Mouse (Mus musculus): Measurements from ENCODE around the gene 1110051M20Rik.
A peak's percentile ranks its signal among the peaks of the same experiment; 100 is the strongest.

1110051M20Rik gene

DNA sequence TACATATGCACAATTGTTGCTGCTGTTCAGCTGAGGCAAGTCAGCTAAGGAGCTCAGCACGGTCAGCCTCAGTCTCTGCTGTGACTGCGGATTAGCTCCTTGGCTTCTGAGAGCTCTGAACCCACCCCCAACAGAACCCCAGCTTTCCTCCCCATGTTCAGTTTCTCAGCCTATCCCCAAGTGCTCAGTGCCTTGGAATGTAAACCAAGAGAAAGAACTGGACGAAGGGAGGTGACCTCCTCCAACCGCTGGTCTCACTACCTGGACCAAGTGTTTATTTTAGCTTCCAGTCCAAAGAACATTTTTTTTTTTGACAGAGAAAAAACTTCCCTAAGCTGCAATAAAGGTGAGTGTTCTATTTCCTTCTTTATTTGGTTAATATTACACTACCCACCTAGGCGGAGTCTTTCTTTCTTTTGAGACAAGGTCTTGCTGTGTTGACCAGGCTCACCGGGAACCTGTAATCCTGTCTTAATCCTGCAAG lies 94.5 kb downstream of the 1110051M20Rik start:
- no peak for DNase-seq (ENCODE audit: low read depth, low spot score)

DNA sequence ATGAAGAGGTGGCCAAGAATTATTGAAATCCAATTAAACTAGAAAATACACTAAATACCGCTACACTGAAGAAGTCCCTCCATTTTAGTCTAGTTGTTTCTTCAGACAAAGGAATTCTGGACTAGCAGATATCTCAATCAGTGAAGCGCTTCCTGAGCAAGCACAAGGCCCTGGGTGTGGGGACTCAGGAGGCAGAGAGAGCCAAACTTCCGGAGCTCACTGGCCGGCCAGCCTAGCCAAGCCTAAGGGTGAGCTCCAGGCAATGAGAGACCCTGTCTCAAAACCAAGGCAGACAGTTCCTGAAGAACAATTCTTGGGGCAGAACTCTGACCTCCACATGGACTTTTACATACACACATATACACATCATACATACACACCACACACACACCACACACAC lies 95.6 kb downstream of the 1110051M20Rik start:
- no peak for DNase-seq (ENCODE audit: low read depth, low spot score)

DNA sequence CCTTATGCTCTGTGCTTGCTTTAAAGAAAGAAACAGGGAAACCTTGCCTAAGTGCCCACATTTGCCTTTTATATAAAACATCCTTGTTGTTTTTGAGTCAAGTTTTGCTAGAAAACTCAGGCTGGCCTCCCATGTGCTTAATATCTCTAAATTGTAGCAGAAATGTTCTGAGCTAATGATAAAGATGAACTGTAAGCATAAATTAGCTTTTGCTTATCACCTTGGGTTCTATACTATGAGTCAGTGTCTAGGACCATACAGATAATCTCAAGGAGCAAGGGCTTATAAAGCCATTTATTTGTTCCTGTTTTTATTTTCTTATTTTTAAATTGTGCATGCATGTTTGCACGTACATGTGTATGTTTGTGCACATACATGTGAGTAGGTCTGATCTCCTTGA lies 98.9 kb downstream of the 1110051M20Rik start:
- no peak for DNase-seq (ENCODE audit: low read depth, low spot score)

DNA sequence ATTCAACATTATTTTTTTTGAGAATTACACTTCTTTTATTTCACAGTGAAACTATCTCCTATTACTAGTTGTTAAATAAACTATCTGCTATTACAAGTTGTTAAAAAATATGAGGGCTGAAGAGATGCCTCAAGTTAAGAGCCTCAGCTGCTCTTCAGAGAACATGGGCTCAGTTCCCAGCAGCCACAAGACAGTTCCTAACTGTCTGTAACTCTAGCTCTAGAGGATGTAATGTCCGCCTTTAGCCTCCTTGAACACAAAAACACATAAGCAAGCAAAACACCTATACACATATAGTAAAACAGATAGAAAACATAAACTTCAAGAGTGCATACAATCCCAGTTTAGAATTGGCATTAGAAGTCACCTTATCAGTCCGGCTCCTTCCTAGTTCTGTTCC lies 104.9 kb downstream of the 1110051M20Rik start:
- DNase-seq (ENCODE audit: low read depth, low spot score) = no peak

DNA sequence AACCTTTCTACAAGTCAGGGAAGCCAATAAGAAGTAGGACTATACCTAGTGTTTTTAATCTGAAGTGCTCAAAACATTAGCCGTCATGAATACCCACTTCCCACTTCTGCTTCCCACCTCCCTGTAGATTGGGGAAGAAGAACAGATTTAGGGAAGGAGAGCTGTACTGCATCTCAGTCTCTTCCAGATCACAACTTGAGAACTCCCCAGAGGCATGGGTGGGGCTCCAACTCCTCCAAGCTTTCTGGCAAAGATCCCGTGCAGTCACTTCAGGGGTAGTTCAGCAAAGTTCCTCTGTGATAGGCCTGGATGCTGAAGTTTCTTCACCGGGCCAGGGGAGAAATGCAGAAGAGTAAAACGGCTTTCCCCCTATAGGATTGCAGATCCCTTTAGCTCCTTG lies 109.4 kb downstream of the 1110051M20Rik start:
- DNase-seq (ENCODE audit: low read depth, low spot score) = no peak

DNA sequence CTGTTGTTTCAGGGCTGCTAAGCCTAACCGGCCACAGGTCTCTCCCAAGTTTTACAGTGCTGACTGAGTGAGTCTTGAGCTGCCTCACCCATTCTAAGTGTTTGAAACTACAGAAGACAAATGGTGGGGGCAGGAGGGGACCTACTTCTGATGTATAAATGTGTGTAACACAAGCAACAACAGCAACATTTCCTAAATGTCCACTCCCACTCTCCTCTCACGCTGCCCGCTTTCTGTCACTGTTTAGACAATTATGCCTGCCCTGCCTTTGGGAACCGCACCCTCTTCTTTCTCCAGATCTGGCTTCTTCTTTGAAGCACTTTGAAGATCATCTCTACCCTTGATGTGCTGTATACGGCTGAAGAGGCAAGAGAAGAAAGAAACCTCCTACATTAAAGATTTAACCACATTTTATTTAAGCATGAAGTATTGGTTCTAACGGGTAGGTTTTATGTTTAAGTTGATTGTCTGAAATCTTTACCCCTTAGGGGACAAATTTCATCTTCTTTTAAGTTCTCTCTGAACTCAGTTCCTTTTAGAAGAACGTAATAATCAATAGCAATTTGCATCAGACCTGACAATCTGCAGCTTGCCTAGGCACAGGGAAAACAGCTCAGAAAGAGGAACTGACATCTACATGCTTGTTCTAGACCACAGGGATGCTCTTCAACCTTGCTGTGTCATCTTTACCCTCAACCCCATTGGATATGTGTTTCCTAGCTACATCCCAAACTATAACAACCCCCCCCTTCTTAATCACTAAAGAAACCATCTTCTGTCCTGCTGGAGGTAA lies 113.3 kb downstream of the 1110051M20Rik start:
- no peak for DNase-seq (ENCODE audit: low read depth, low spot score)

DNA sequence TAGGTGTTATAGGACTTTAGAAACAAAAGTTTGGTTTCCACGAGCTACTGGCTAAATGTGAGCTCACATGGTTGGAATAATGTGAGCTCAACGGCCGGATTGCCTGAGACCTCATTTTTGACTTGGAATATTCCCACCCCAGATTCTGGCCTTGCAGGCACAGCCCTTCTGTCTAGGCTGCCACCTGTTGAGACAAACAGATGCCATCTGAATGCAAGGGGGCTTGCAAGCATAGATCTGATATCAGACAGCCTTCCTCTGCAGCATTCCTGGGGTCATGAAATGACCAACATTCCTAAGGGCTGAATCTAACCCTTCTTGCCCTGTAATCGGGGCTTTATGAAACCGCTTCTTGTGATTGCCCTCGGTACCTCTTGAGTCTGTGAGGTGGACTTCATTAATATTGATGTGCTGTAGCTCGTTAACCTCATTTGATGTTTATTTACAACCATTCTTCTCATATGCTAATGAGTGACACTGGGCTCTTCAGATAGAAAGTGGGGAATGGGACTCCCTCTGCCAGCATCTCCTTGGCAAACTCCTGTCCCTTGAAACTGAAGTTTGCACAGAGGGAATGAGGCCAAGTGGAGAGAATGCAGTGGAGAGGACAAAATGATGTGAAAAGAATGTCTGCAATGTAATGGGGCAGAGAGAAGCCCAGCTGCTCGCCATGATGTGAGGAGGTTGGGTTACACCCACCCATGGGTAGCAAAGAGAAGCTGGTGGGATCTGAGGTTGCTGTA lies 114.3 kb downstream of the 1110051M20Rik start:
- no peak for DNase-seq (ENCODE audit: low read depth, low spot score)

DNA sequence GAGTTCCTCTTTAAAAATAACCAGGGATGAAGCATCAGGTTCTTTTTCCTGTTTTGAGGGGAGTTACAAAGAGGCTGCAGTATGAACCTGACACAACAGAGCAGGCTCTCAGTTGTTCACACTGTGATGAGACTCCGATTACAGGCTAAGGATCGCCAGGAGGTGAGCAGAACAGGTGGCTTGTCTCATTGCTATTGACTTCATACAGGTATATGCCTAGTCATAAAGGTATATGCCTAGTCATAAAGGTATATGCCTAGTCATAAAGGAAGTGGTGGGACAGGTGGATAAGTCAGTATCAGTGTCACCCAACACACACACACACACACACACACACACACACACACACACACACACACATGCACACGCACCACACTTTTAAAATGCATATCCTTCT lies 115.8 kb downstream of the 1110051M20Rik start:
- DNase-seq (ENCODE audit: low read depth, low spot score) = no peak

DNA sequence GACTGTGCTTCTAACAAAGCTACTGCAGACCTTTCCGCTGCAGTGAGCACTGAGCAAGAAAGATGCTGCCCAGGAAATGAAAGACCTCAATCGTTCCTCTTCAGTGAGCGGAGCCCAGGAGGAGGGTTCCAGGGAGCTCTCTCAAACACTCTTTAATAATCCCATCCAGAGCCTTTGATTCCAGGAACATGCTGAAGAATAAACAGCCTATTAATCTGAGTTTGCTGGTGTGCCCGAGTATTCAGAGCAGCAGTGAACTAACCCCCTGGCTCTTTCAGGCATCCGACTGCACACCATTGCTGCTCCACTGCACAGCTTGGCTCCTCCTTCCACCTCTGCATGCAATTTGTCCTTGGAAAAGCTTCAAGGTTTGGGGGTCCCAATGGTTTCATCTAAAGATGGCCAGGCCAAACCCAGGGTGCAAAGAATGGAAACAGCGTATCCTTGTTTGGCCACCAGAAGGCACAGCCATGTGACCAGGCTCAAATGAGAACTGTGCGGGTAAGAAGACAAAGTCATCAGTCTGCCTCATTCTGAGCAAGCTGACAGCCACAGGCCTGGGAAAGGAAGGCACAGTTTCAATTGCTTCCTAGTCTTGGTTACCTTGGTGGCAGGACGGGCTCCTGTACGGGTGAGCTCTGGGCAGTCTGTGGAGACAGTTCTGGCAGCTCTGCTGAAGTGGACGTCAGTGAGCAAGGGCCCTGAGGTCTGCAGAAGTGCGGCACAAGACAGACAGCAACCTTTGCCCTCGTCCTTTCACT lies 116.4 kb downstream of the 1110051M20Rik start:
- no peak for DNase-seq (ENCODE audit: low read depth, low spot score)

DNA sequence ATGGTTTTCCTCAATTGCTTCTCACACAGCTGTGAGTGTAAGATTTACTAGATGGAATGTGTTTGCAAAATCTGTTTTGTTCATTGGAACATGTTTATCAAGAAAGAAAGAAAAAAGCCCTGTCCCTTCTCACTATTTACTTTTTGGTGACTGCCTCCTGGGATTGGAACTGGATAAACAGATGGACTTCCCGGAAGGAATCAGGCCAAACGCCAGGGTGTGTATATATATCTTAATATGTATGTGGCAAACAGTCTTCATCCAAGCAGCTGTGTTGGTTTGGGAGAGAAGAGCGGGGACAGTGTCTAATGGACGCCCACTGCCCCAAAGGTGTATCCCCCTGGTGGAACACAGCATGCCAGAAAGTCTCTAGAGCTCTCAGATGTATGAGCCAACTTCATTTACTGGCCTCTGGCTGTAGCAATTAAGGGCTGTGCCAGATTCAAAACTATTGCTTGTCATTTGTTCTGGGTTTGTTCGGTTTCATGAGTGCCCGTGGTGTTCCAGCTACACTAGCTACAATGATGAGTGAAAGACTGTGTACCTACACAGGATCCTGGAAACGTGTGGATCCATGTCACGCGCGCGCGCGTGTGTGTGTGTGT lies 117.7 kb downstream of the 1110051M20Rik start:
- DNase-seq (ENCODE audit: low read depth, low spot score) = no peak

DNA sequence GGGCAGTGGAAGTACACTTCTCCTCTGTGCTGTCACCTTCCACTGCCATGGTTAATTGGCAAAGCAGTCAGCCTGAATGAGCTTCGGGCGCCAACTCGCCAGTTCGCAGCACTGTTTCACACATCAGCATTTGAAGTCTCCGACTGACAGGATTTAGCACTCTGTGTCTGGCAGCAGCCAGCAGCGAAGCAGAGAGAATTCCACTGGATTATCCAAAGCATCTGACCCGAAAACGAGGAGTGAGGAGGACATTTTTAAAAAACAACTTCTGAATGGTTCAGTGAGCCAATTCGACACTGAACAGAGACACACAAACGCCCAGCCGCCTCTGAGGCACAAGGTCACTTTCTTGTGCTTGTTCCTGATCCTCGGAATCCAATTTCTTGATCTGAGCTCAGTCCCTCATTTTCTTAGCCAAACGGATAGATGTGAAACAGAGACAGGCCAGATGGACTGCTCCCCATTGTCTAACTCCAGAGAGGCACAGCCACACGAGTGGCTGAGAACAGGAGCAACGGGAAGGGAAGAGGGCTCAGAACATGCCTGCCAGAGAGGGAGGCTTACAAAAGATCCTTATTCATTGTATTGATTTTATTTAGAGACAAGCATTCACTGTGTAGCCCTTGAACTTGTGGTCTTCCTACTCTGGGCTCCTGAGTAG lies 119.6 kb downstream of the 1110051M20Rik start:
- no peak for DNase-seq (ENCODE audit: low read depth, low spot score)

DNA sequence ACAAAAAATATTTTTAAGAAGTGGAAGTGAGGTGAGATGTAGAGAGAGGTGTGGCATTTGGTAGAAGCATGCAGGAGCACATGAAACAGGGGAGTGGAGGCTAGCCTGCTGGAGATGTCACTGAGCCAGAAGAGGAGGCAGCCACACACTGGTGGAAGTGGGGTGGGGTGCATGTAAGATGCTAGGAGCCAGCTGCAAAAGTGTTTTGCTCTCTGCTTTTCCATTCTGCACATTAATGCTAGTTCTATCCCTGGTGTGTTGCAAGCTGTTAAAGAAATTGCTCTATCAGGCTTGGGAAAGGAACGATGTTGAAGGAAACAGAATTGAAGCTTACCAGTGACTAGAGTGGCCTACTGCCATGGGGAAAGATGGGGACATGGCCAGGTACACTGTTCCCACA lies 120.2 kb downstream of the 1110051M20Rik start:
- DNase-seq (ENCODE audit: low read depth, low spot score) = no peak

DNA sequence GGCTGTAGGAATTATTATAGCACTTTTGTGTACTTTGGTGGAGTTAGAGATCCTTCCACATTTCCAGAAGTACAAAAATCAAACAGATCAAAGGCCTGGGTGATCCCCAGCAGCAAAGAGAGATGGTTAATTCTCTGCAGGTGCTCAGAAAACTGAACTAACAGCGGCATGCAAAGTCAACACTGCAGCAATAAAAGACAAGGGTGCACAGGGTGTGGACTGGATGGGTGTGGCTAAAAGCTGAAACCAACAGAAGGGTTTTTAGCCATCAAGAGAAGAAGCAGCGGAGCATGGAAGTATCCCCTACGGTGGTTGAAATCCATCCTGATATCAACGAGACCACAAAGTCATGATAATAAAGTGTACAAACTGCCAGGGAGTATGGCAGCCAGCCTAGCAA lies 122.0 kb downstream of the 1110051M20Rik start:
- no peak for DNase-seq (ENCODE audit: low read depth, low spot score)

DNA sequence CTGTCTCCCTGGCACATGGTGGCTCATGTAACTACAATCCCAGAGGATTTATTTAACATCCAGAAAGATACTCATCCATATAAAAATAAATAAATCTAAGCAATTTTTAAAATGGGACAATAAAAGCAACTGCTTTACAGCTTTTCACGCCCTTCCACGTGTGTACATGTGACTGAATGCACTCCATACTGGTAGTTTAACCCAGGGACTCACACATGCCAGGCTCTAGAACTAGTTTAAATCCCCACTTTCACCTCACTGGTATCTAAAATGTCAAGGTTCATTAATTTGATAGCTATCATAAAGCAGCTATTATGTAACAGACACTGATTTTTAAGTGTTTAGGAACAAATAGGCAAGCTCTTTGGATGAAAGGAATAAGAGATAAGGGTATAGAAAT lies 122.6 kb downstream of the 1110051M20Rik start:
- no peak for DNase-seq (ENCODE audit: low read depth, low spot score)

DNA sequence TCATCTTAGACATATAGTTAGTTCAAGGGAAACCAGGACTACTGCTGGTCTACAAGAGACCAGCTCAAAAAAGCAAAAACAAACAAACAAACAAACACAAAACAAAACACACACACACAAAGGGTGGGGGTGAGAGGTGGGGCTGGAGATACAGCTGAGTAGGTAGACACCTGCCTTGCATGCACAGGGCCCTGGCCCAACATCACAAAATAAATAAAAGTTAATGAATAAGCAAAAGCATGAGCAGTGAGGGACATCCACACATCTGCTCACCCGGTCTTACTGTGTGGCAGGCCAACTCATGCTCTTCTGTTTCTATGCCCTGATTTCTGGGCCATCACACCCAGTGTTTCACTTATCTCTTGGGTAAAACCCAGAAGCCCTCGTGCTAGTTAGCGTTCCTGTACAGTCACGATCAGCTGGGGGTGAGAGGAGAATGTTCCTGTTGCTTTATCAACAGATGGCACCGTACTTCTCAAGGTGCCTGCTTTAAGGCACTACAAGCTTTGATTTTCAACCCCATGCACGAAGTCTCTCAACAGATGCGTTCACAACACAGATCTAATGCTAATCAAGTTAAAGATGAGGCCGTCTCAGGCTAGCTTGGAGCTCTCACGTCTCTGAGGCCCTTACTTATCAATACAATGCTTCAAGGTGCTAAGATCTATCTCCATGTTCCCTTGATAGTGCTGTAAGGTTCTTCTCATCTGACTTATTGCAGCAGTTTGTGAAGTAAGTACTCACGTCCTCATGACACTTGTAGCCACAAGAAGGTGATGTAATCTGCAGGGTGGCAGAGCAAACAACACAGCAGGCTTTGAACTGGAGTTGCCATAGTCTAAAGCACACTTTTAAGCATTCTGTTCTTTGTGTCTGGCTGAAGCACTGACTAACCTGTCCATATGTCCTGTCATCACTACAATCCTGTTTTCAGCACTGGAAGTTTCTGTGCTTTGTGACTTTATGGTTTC lies 123.7 kb downstream of the 1110051M20Rik start:
- no peak for DNase-seq (ENCODE audit: low read depth, low spot score)

DNA sequence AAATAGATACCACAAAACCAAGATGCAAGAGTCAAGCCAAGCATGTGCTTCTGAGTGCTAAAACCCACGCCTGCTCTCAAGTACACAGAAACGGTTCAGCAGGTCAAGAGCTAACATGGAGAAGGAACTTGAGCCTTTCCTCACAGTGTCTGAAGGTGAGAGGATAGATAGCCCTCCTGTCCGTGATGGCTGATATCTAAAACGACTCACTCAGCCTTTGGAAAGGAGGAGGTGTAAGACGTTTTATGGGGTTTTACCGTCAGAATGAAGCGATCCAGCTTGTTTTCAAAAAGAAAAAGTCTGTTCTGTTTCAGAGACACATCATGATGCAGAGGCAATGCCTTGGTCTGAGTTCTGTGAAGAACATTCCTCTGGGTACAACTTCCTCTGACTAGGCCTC lies 130.3 kb downstream of the 1110051M20Rik start:
- DNase-seq (ENCODE audit: low read depth, low spot score) = no peak

DNA sequence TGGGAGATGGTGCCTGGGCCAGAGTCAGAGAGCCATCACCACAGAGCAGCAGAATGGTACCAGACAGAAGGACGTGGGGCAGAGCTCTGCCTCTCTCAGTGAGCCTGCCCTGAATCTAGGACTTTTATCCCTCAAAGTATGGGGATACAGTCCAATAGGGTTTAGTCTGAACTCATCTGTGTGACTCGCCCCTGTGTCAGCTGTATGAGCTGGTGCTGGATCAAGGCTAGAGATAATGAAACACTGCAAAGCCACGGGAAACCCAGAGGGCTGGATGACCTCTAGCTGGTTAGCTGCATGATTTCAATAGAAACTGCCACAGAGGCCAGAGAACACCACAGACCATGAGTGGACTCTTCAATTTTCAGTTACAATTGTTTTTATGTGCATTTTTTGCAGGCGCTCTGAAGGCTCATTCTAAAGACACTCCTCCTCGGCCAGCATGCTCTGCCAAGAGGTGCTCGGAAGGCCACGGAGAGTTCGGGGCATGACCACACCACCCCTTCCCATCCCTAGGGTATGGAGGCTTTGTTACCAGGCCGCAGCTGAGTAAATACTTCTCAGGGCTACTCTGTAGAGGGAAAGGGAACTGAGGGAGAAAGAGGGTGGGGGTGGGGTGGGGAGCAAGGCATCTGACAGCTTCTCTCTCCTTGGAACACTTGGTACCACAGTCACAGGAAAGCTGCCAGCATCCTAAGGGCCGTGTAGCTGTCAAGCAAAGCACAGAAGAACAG lies 131.8 kb downstream of the 1110051M20Rik start:
- DNase-seq (ENCODE audit: low read depth, low spot score) = no peak

DNA sequence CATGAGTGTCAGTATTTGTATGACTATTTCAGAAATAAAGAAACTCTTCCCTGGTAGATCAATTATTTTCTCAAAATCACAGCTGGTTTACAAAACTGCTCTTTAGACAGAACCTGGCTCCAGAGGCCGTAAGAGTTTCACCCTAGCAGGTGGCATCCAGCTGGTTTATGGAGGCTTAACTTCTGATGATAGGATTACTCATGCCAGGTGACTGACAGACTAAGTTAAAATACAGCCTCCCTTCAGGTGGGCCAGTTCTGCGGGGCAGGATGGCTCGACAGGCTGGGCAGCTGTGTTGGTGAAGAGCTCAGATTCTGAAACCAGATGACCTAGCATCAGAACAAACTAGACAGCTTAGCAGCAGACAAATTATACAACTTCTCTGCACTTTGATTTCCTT lies 135.0 kb downstream of the 1110051M20Rik start:
- peak; percentile 57 for DNase-seq (ENCODE audit: low read depth, low spot score)

DNA sequence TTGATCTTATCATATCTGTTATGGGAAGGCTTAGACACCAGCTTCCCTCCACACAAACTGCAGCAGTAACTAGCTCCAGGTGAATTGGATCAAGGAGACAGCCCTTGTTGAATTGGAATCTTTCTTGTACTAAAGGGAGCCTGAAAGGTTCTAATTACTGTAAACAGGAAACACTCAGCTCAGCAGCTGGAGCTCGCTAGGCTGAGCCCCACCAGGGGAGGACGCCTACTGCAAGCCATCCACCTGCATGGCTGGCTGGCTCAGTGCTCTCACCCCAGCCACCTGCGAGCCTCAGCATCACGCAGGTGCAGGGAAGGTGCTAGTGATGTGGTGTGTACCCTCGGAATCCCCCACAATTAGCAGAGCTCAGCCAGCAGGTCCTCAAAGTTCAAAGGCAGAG lies 135.8 kb downstream of the 1110051M20Rik start:
- no peak for DNase-seq (ENCODE audit: low read depth, low spot score)

All from retina, adult 2 months (tissue).